Mouse (Mus musculus) heart, embryonic 14.5 days (tissue): ENCODE data around the gene Wnt7b. TPM values are rescaled to one million over a fixed set of nuclear protein-coding genes. Genes with fewer than 3 reads are reported as not detected.

Experiments
- ATAC-seq: fragments of 200-750 bp; cut with Nextera tagmentation; 2 replicates; pipeline ENCODE4 v1.8.0; 2017; ENCODE audit warnings: low read depth, moderate TSS enrichment; ENCODE audit not compliant: insufficient number of reproducible peaks, insufficient read depth, low FRiP score
- H3K27ac ChIP-seq, 2 experiments: fragments of 200-500 bp in 1 of 2; fragments of 300-500 bp in 1 of 2; sonication (generic) in 1 of 2; replicated peaks in 1 of 2; 2 replicates each; pipeline ENCODE4 v1.5.1; 2012 to 2014; ENCODE audit warnings: low read depth in 2 of 2, low read length in 2 of 2, control low read depth in 1 of 2, mild to moderate bottlenecking in 1 of 2, mixed read lengths in 1 of 2; ENCODE audit not compliant: control insufficient read depth in 1 of 2, insufficient read depth in 1 of 2
- H3K27me3 ChIP-seq: fragments of 300-500 bp; sonication (generic); 2 replicates; pipeline ENCODE4 v1.6.1; 2014; ENCODE audit warnings: mild to moderate bottlenecking, low read length, control low read depth; ENCODE audit not compliant: control insufficient read depth, insufficient read depth
- H3K36me3 ChIP-seq: fragments of 300-500 bp; sonication (generic); 2 replicates; pipeline ENCODE4 v1.6.1; 2014; ENCODE audit warnings: mild to moderate bottlenecking, control low read depth, low read length, mixed read lengths; ENCODE audit not compliant: control insufficient read depth, insufficient read depth
- H3K4me1 ChIP-seq, 2 experiments: fragments of 200-500 bp in 1 of 2; fragments of 300-500 bp in 1 of 2; sonication (generic) in 1 of 2; 2 replicates each; pipeline ENCODE4 v1.6.1; 2012 to 2014; ENCODE audit warnings: low read length in 2 of 2, control low read depth in 1 of 2, mixed read lengths in 1 of 2; ENCODE audit not compliant: control insufficient read depth in 2 of 2, insufficient read depth in 2 of 2
- H3K4me2 ChIP-seq: fragments of 300-500 bp; sonication (generic); 2 replicates; pipeline ENCODE4 v1.6.1; 2014; ENCODE audit warnings: mild to moderate bottlenecking, low read length
- H3K4me3 ChIP-seq, 2 experiments: fragments of 200-500 bp in 1 of 2; fragments of 300-500 bp in 1 of 2; sonication (generic) in 1 of 2; 2 replicates each; pipeline ENCODE4 v1.5.1; 2012 to 2014; ENCODE audit warnings: low read length in 2 of 2, mild to moderate bottlenecking in 2 of 2, control low read depth in 1 of 2, low read depth in 1 of 2, moderate library complexity in 1 of 2; ENCODE audit not compliant: control insufficient read depth in 1 of 2, insufficient read depth in 1 of 2
- H3K9ac ChIP-seq: fragments of 300-500 bp; sonication (generic); 2 replicates; pipeline ENCODE4 v1.6.1; 2014; ENCODE audit warnings: mild to moderate bottlenecking, low read length
- H3K9me3 ChIP-seq: fragments of 300-500 bp; sonication (generic); 2 replicates; pipeline ENCODE4 v1.6.1; 2016; ENCODE audit warnings: low read length, control low read depth; ENCODE audit not compliant: control insufficient read depth
- WGBS: fragments of 180-500 bp; shearing (Covaris S2); extraction: QIAGEN DNeasy Blood & Tissue Kit; methylation state at CpG from one replicate; pipeline ENCODE4 v1.1.7; 2014; 5-methylcytosine and 5-hydroxymethylcytosine counted together
- polyA plus RNA-seq: library from polyadenylated mRNA; unstranded; fragments of >200 nt; fragmentation: Nextera tagmentation; extraction: Ambion mirVana; gene quantifications from 2 replicates; pipeline ENCODE4 v1.2.1, GENCODE M21; 2014

The Wnt7b gene
- polyA plus RNA-seq, 1 experiment from 2014 or later = 0.41 TPM

DNA sequence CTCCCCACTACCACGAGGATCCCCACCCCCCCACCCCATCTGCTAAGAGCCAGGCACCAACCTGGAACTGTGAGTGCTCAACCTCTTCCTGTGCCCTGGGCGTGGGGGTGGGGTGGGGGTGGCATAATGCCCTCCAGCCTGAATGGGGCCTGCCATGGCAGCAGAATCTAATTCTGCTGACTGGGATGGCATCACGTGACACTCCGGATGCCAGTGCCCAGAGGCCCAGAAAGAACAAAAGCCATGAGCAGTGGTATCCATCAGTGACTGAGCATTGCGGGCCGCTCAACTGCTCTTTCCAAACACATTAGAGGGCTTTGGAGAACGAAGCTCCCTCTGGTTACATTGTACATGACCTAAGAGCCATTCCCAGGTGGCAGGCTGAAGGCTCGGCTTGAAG is 79.1 kb downstream of the Wnt7b start, which contains the start of gene 7530416G11Rik:
Gene 7530416G11Rik, minus strand, starts transcription at position 101 of the 400 bp plus-strand sequence.
- Histone ChIP-seq H3K9me3 (no peaks in the 10 kb centered on the region), H3K4me2 (no peak within 1 kb of the TSS), H3K4me1 (peaks cover 3 to 7% of the 10 kb centered on the region in 2 experiments; a peak in 3 of 4 replicates), H3K9ac (no peak within 1 kb of the TSS), H3K27me3 (peaks cover 12% of the 10 kb centered on the region; the same call in 1 of the 2 replicates), H3K4me3 (no peak within 1 kb of the TSS), H3K36me3 (no peaks in the 10 kb centered on the region), H3K27ac (no peak within 1 kb of the TSS)
- 83% methylated on average over 8 of the region's 8 CpGs for WGBS
- no peak for ATAC-seq

DNA sequence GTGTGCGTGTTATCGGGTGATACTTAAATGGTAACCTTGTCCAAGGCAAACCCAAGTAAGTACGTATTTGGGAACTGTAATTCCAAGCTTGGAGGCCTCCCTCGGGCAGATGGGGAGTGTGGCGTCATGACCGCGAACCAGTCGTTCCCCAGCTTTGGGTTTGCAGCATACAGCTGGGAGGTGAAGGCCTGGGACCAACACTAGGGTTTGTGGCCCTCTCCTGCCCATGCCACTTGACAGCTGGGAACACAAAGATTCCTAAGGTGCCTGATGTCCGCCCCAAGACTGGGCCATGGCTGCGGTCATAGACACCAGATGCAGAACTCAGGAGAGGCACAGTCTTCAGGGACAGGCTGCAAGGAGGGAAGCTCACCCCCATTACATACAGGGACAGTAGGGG is 82.0 kb downstream of the Wnt7b start:
- Histone ChIP-seq H3K9me3 (no peaks in the 10 kb centered on the region), H3K27me3 (peaks cover 30% of the 10 kb centered on the region), H3K4me2 (no peak overlapping the region), H3K27ac (no peak overlapping the region), H3K4me3 (no peak overlapping the region), H3K36me3 (no peaks in the 10 kb centered on the region), H3K4me1 (no peaks in the 10 kb centered on the region), H3K9ac (no peak overlapping the region)
- ATAC-seq = no peak
- 82% methylated on average over 10 of the region's 10 CpGs for WGBS

DNA sequence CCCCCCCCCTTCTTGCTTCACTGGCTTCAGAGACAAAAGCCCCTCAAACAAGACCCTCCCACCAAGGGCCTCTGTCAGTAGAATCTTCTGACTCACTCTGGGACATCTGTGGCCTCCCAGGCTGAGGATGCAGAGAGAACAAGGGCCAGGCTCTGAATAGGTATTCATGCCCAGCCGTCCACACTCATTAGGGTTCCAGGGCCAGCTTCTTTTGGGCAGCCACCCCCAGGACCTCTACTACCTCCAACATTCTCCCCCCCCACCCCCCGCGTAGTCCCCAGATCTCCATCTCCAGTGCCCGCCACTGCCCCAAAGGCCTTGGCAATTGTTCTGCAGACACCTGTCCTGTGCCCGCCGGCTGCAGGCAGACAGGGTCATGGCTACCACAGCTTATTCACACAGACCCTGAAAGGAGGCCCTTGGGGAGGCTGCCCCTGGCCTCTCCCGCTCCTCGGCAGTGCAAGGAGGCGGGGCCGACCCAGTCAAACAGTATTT is 84.2 kb downstream of the Wnt7b start:
- no peak overlapping the region for H3K9ac ChIP-seq
- H3K9me3 ChIP-seq = no peaks in the 10 kb centered on the region
- H3K36me3 ChIP-seq = no peaks in the 10 kb centered on the region
- H3K4me1 ChIP-seq = no peaks in the 10 kb centered on the region
- H3K4me3 ChIP-seq = no peak overlapping the region
- peaks cover 52% of the 10 kb centered on the region for H3K27me3 ChIP-seq
- ATAC-seq = no peak
- WGBS = 63% methylated on average over 10 of the region's 10 CpGs
- no peak overlapping the region for H3K27ac ChIP-seq
- H3K4me2 ChIP-seq = no peak overlapping the region

DNA sequence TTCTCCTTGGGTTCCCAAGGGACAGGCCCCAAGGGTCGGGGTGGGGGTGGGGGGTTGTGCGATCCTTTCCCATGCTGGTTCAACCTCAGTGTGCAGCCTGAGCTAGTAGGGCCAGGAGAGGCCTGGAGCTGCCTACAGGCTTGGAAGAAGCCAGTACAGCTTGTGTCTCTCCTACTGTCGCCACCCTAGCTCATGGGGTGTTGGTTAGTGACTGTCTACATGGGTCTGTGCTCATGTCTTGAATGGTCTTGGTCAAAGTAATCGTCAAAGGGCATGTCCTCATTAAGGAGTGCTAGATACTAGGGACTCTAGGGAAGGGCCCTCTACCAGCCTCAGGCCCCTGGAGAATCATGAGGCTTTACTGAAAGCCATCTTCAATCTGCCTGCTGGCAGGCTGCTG is 84.7 kb downstream of the Wnt7b start:
- no peaks in the 10 kb centered on the region for H3K9me3 ChIP-seq
- WGBS = 76% methylated on average over 4 of the region's 4 CpGs
- no peaks in the 10 kb centered on the region for H3K36me3 ChIP-seq

DNA sequence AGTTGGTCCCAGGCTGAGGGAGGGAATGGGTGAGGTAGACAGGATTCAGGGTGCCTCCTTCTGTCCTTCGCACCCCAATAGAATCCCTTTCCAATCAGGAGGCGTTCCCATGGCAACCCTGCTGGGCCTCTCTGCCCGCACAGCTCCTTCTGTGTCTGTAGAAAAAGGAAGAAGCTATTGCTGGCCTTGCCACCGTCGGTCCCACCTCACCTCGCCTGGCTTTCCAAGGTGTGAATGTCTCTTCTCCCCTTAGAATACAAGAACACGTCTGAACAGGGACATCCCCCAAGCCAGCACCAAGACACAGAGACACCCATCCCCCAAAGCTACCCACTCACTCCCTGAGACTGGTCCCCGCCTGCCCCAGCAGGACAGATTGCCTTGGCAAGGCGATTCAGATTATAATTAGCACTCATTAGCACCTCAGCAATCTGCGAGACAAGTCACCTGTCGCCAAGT is 88.1 kb downstream of the Wnt7b start:
- Histone ChIP-seq H3K4me2 (no peak overlapping the region), H3K36me3 (no peaks in the 10 kb centered on the region), H3K27me3 (peaks cover 74% of the 10 kb centered on the region), H3K9me3 (no peaks in the 10 kb centered on the region), H3K9ac (no peak overlapping the region), H3K27ac (no peak overlapping the region), H3K4me1 (no peaks in the 10 kb centered on the region), H3K4me3 (no peak overlapping the region)
- ATAC-seq = no peak
- WGBS = 6% methylated on average over 11 of the region's 11 CpGs

More for the DNA sequence above, 84.7 kb downstream of the Wnt7b start:
- no peak overlapping the region for H3K4me3 ChIP-seq
- no peak overlapping the region for H3K4me2 ChIP-seq
- no peak for ATAC-seq
- no peak overlapping the region for H3K9ac ChIP-seq
- no peaks in the 10 kb centered on the region for H3K4me1 ChIP-seq
- H3K27me3 ChIP-seq = peaks cover 56% of the 10 kb centered on the region
- H3K27ac ChIP-seq = no peak overlapping the region

DNA sequence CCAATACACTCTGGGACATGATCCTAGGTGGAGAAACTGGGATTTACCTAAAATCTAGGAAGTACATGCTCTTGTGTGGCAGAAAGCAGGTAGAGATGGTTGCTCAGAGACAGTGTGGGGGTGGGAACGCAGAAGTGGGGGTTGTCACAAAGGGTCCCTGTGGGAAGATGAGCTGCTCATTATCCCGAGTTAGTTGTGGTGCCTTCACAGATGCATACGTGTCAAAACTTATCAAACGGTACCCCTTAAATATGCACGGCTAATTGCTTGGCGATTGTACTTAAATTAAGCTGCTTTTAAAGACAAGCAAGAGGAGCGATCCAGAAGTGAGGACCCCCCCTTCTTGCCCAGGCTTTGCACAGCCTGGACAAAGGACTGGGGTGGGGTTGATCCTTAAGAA is 92.5 kb downstream of the Wnt7b start:
- Histone ChIP-seq H3K4me2 (no peak overlapping the region), H3K36me3 (no peaks in the 10 kb centered on the region), H3K9ac (no peak overlapping the region), H3K4me3 (no peak overlapping the region), H3K9me3 (peaks cover 9% of the 10 kb centered on the region; the same call in 1 of the 2 replicates), H3K27me3 (peaks cover 52% of the 10 kb centered on the region), H3K27ac (no peak overlapping the region), H3K4me1 (no peaks in the 10 kb centered on the region)
- 83% methylated on average over 7 of the region's 7 CpGs for WGBS
- no peak for ATAC-seq

DNA sequence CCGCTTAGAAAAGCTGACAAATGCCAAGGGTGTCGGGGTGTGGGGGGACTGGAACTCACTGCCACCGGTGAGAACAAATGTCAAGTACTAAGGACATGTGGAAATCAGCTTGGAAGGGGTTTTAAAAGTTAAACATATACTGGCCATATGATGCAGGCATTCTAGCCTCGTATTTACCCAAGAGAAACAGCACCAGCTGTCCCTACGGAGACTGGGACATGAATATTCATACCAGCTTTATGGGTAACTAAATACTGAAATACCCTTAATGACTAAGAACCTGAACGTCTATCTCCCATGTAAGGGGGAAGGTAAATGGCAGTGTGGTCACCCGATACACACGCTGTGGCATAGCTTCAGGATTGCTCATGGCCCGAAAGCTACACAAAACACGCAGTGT is 93.4 kb downstream of the Wnt7b start:
- no peak for ATAC-seq
- Histone ChIP-seq H3K4me1 (no peaks in the 10 kb centered on the region), H3K27ac (no peak overlapping the region), H3K9me3 (peaks cover 9% of the 10 kb centered on the region; the same call in 1 of the 2 replicates), H3K27me3 (peaks cover 44% of the 10 kb centered on the region), H3K4me3 (no peak overlapping the region), H3K36me3 (no peaks in the 10 kb centered on the region), H3K9ac (no peak overlapping the region), H3K4me2 (no peak overlapping the region)
- 76% methylated on average over 10 of the region's 10 CpGs for WGBS
